Mouse (Mus musculus) lung, postnatal 0 days (tissue): Measurements from ENCODE around the gene Taldo1.

Source experiments
- CTCF ChIP-seq: IDR thresholded peaks from 2 replicates; pipeline ENCODE4 v1.5.1; 2016; ENCODE audit warnings: antibody characterized with exemption, mild to moderate bottlenecking
- EP300 ChIP-seq: IDR thresholded peaks from 2 replicates; pipeline ENCODE4 v1.6.1; 2016; ENCODE audit warnings: antibody characterized with exemption, mild to moderate bottlenecking, control low read depth

DNA sequence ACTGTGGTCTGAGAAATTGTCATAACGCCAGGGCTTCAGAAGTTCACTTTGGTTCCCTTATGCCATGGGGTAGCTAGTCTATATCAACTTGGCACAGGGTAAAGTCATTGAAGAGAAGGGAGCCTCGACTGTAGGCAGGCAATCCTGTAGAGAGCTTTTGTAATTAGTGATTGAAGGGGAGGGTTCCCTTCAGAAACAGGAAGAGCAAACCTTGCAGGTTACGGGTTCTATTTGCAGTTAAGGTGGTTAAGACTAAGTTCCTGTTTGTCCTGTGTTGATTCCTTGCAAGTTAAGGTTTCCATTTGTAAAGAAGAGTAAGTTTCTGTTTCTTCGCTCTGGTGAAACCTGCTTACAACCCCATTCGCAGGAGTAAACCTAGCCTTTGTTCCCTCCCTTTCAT, 22.1 kb upstream of the Taldo1 start:
- TF ChIP-seq CTCF (no peak), EP300 (no peak)
